Mouse (Mus musculus): ENCODE data around the gene Baz2b. TPM values are rescaled to one million over a fixed set of nuclear protein-coding genes. Genes with fewer than 3 reads are reported as not detected.

Baz2b gene
- total RNA-seq, 2 experiments from 2014 or later, result 64.2 to 67.9 TPM

- DNase-seq (ENCODE audit: extremely low spot score in 1 of 2, low spot score in 2 of 2), result no peak
- Histone ChIP-seq H3K4me3 (no peak overlapping the region), H3K27ac (no peak overlapping the region)
- intact Hi-C loops (cut with DNase I), result no loop called here
- no peak for TF ChIP-seq CTCF (IDR thresholded peaks at IDR 0.05)
Measured at GRCm38 (mm10) chr2:59973962-59974361, 235.7 kb downstream of the Baz2b start.

- Histone ChIP-seq H3K27ac (no peak overlapping the region), H3K4me3 (no peak overlapping the region)
- TF ChIP-seq CTCF (IDR thresholded peaks at IDR 0.05), result no peak
- intact Hi-C loops (cut with DNase I), result no loop called here
- no peak for DNase-seq (ENCODE audit: extremely low spot score in 1 of 2, low spot score in 2 of 2)
Measured at GRCm38 (mm10) chr2:59973104-59973641, 236.5 kb downstream of the Baz2b start.

DNA sequence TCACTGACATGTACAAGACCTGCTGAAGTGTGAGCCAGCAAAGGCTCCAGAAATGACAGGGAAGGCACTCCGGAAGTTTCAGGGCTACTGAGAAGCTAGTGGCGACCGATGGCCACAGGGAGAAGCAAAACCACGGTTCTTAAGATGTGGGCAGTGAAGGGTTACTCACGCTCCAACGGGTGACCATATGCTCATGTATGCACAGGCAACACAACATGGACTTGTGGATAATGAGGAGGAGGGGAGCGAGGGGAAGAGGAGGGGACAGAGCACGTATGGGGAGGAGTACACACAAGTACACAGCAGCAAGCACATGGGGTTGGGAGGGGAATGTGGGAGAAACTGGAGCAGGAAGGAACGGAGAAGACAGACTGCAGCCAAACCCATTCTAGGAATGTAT, 239.1 kb downstream of the Baz2b start:
- no peak for TF ChIP-seq CTCF (IDR thresholded peaks at IDR 0.05)
- Histone ChIP-seq H3K4me3 (no peak overlapping the region), H3K27ac (no peak overlapping the region)
- intact Hi-C loops (cut with DNase I), result no loop called here
- DNase-seq (ENCODE audit: extremely low spot score in 1 of 2, low spot score in 2 of 2), result no peak

DNA sequence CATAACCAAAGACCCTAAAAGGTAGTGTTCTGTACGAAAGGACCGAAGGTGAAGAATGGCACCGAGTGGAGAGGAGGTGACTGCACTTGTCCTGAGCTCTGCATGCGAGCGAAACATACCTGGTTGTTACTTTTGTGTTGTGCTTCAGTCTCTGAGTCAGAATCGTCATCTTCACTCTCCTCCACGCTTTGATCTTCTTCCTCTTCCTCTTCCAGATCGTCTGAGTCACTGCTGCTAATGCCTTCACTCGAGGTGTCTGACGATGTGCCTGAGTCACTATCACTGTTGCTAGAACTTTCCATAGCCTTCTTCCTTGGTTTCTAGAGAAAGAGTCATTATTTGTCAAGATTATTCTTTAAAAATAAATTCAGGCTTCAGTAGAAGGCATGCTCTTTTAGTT, 240.5 kb downstream of the Baz2b start:
- intact Hi-C loops (cut with DNase I), result no loop called here
- TF ChIP-seq CTCF (IDR thresholded peaks at IDR 0.05), result no peak
- DNase-seq (ENCODE audit: extremely low spot score in 1 of 2, low spot score in 2 of 2), result no peak
- H3K4me3 ChIP-seq, result no peak overlapping the region
- no peak overlapping the region for H3K27ac ChIP-seq

DNA sequence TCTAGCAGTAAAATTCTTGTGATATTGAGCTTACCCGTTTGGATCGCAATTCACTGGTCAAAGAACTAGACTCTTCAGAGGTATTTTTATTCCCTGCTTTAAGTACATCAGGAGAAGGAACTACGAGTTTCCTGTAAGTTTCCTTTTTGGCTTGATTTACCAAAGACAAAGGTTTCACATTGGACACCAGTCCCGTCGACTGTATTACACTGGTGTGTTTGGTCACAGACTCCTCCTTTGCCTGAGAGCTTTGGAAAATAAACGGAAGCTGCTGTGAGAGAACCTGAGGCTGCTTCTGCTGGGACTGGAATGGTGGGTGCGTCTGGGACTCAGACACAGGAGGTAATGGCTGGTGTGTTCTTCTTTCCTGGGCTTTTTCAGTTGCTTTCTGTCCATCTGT, 241.0 kb downstream of the Baz2b start:
- TF ChIP-seq CTCF (IDR thresholded peaks at IDR 0.05), result no peak
- intact Hi-C loops (cut with DNase I), result no loop called here
- no peak overlapping the region for H3K27ac ChIP-seq
- DNase-seq (ENCODE audit: extremely low spot score in 1 of 2, low spot score in 2 of 2), result no peak
- no peak overlapping the region for H3K4me3 ChIP-seq

DNA sequence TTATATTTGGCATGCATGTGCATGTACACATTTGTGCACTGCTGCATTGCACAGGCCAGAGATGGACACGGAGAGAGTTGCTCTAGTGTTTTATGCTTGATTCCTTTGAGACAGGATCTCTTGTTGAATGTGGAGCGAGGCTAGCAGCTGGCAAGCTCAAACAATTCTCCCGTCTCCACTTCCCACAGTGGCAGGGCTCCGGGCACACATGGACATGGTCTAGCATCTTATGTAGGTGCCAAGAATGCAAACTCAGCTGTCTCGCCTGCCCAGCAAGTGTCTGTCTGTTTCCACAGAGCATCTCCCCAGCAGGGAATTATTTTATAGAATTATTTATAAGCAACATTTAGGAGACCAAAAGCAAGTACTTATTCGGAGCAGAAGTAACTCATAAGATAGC, 243.2 kb downstream of the Baz2b start:
- intact Hi-C loops (cut with DNase I), result no loop called here
- Histone ChIP-seq H3K4me3 (no peak overlapping the region), H3K27ac (no peak overlapping the region)
- no peak for TF ChIP-seq CTCF (IDR thresholded peaks at IDR 0.05)
- DNase-seq (ENCODE audit: extremely low spot score in 1 of 2, low spot score in 2 of 2), result no peak

DNA sequence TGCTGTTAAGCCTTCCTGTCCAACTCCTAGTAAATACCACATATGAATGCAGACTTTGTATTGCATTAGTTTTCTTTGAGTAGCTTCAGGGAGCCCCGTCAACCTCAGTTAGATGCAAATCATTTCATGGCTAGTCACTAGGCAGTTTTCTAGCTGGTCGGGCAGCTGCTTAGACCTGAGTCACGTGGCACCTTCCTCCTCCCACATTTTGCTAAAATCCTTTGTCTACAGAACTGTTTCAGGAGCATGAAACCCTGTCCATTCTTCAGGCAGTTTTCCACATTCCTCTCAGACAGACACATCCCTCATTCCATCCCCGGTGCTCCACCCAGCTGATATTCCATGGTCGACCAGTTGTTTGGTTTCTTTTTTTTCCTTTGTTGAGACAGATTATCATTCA, 246.6 kb downstream of the Baz2b start:
- DNase-seq (ENCODE audit: extremely low spot score in 1 of 2, low spot score in 2 of 2), result no peak
- no peak overlapping the region for H3K27ac ChIP-seq
- intact Hi-C loops (cut with DNase I), result no loop called here
- H3K4me3 ChIP-seq, result no peak overlapping the region
- no peak for TF ChIP-seq CTCF (IDR thresholded peaks at IDR 0.05)

GRCm38 (mm10) chr2:59962579-59962978, 247.1 kb downstream of the Baz2b start:
- intact Hi-C loops (cut with DNase I), result no loop called here
- DNase-seq (ENCODE audit: extremely low spot score in 1 of 2, low spot score in 2 of 2), result no peak
- Histone ChIP-seq H3K27ac (no peak overlapping the region), H3K4me3 (no peak overlapping the region)
- TF ChIP-seq CTCF (IDR thresholded peaks at IDR 0.05), result no peak

DNA sequence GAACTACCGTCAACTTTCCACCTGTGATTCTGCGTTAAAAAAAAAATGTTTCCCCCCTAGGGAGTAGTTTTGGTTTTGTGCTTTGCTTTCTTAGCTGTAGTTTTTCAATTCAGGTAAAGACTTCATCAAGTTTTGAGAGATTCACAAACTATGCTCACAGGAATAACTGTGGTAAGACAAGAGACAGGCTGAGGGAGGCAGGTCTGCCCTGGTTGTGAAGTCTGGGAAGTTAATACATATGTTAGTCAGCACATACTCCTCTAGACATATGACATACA, 249.2 kb downstream of the Baz2b start:
- intact Hi-C loops (cut with DNase I), result no loop called here
- DNase-seq (ENCODE audit: extremely low spot score in 1 of 2, low spot score in 2 of 2), result no peak
- TF ChIP-seq CTCF (IDR thresholded peaks at IDR 0.05), result no peak

GRCm38 (mm10) chr2:59959668-59960494, 249.8 kb downstream of the Baz2b start:
- no peak overlapping the region for H3K27ac ChIP-seq
- TF ChIP-seq CTCF (IDR thresholded peaks at IDR 0.05), result no peak
- intact Hi-C loops (cut with DNase I), result no loop called here

More for the DNA sequence above, 249.2 kb downstream of the Baz2b start:
- no peak overlapping the region for H3K4me3 ChIP-seq
- no peak overlapping the region for H3K27ac ChIP-seq

GRCm38 (mm10) chr2:59958543-59958942, 251.1 kb downstream of the Baz2b start:
- intact Hi-C loops (cut with DNase I), result no loop called here
- Histone ChIP-seq H3K27ac (no peak overlapping the region), H3K4me3 (no peak overlapping the region)
- no peak for TF ChIP-seq CTCF (IDR thresholded peaks at IDR 0.05)
- no peak for DNase-seq (ENCODE audit: extremely low spot score in 1 of 2, low spot score in 2 of 2)

More at GRCm38 (mm10) chr2:59959668-59960494, 249.8 kb downstream of the Baz2b start:
- no peak overlapping the region for H3K4me3 ChIP-seq
- DNase-seq (ENCODE audit: extremely low spot score in 1 of 2, low spot score in 2 of 2), result no peak

DNA sequence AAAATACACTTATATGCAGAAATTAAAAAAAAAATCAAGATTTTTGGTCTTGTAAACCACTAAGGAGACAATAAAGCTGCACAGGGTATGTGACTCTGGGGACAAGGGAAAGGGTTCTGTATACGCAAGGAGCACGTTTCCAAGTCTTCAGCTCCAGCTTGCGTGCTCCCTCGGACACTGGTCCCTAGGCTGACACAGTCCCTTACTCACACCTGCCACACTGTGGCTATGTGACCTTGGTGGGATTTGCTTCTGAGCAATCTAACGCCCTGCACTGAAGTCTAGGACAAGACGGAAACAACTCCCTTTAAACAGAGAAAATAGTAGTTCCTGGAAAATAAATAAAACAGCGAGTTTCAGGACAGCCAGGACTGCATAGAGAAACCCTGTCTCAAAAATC, 253.7 kb downstream of the Baz2b start:
- H3K4me3 ChIP-seq, result no peak overlapping the region
- intact Hi-C loops (cut with DNase I), result no loop called here
- DNase-seq (ENCODE audit: extremely low spot score in 1 of 2, low spot score in 2 of 2), result no peak
- H3K27ac ChIP-seq, result no peak overlapping the region
- TF ChIP-seq CTCF (IDR thresholded peaks at IDR 0.05), result no peak

DNA sequence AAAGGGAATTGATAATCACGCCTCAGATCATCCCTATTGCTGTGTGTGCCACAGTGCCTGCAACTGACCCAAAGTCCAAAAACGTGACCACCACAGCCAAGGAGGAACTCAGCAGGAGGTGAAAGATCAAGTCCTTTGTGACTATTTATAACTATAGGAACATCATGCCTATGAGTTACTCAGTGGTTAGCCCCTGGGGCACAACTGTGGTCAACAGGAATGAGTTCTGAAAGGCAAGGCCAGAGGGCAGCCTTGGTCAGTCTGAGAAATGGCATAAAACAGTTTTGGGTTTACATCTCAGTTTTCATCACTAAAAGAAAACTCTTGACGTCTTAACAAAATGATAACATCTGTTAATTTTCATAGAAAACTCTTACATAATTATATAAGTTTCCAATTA, 254.8 kb downstream of the Baz2b start:
- no peak for DNase-seq (ENCODE audit: extremely low spot score in 1 of 2, low spot score in 2 of 2)
- TF ChIP-seq CTCF (IDR thresholded peaks at IDR 0.05), result no peak
- no peak overlapping the region for H3K27ac ChIP-seq
- no peak overlapping the region for H3K4me3 ChIP-seq
- intact Hi-C loops (cut with DNase I), result no loop called here
